Mouse (Mus musculus): ENCODE data around the gene Rsph9. TPM values are rescaled to one million over a fixed set of nuclear protein-coding genes. Genes with fewer than 3 reads are reported as not detected.

The Rsph9 gene
- polyA plus RNA-seq, 1 experiment, result not detected

DNA sequence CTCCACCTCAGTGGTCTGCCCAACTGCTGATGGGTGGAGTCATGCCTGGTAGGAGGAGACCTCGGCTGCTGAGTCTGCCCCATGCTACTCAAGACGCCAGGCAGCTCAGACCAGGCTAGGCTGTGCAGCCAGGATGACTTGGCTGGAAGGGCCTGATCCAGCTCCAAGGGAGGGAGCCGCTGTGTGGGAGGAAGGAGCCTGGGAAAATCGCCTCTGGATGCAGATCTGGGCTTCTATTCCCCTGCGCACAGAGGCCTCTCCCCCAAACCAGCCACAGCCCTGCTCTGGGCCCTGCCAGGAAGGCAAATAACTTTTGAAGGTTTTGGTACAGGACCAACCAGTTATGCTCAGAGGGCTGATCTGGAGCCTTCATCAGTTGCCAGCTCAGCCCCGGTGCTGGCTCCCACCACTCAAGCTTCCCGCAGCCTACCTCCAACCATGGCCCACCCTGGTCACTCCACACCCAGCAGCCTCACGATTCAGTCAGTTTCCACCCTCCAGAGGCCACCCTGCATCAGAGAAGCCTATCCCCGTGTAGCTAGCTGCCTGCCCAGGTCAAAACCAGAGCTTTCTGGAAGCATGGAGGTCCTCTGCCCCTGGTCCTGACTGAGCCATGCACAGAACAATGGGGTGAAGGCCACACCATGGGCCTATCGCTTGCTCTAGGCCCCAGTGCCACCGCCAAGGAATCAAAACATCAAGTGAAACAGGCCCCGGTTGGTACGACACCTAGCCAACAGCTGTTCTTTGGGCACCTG lies 14.1 kb downstream of the Rsph9 start:
- peaks cover 11% of the 10 kb centered on the region for H3K4me1 ChIP-seq (ENCODE audit: control insufficient read depth)
- H3K36me3 ChIP-seq (ENCODE audit: control insufficient read depth), result peaks cover 53% of the 10 kb centered on the region
- no peak for TF ChIP-seq GATA1 (IDR thresholded peaks at IDR 0.05; ENCODE audit: low read length)
- TF ChIP-seq TAL1 (IDR thresholded peaks at IDR 0.05; ENCODE audit: low read length), result no peak
- H3K9me3 ChIP-seq (ENCODE audit: control insufficient read depth, low read length), result no peaks in the 10 kb centered on the region
- no peak overlapping the region for H3K4me3 ChIP-seq (replicated peaks)
- H3K27me3 ChIP-seq (ENCODE audit: control insufficient read depth), result no peaks in the 10 kb centered on the region; the same call in 1 of the 2 replicates

DNA sequence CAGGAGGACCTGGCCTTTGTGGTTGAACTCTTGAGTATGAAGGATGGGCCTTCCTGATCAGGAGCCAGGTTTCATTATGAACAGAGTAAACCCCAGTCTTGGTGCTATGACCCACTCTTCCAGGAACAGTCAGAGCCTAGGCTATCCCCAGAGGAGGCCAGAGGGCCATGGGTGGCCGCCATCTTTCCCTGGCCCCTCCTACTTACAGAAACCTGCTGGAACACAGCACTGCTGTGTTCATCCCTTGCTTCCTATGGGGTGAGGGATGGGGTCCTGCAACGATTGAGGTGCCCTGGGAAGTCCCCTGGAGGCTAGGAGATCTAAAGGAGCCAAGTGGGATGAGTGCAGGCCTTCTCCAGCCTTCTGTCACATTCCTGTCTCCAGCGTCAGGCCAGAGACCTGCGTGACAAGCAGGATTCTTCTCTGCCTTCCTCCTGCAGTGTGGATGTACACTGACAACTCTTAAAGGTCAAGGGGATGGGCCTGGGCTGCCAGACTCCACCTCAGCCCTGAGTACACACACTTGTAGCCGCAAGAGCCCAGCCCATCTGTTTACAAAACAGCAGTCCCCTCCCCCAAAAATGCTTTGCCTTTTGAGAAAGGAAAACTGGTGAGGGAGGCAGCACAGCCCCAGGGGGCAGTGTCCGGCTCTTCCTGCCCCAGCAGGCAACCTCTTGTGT lies 16.1 kb downstream of the Rsph9 start:
- Histone ChIP-seq H3K4me1 (ENCODE audit: control insufficient read depth) (peaks cover 9% of the 10 kb centered on the region), H3K27me3 (ENCODE audit: control insufficient read depth) (no peaks in the 10 kb centered on the region), H3K36me3 (ENCODE audit: control insufficient read depth) (peaks cover 73% of the 10 kb centered on the region), H3K9me3 (ENCODE audit: control insufficient read depth, low read length) (no peaks in the 10 kb centered on the region), H3K4me3 (replicated peaks) (no peak overlapping the region)
- TF ChIP-seq GATA1 (IDR thresholded peaks at IDR 0.05; ENCODE audit: low read length) (no peak), TAL1 (IDR thresholded peaks at IDR 0.05; ENCODE audit: low read length) (no peak)

DNA sequence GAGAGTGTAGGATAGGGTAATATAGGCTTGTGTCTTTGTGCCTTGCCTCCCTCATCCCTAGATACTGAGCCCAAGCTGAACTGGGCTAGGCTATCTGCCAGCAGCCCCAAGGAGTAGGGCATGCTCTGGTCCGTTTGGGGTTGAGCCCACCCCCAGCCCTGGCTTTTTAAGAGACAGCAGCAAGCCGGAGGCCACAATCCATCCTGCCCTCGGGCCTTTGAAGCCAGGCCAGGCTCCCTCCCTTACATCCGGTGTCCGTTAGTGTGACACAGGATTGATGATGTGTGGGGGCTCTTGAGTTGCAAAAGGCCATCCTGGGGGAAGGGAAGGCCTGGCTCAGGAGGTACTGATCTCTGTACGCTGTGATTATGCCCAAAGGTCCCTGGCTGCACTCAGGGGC lies 17.4 kb downstream of the Rsph9 start:
- H3K27me3 ChIP-seq (ENCODE audit: control insufficient read depth), result no peaks in the 10 kb centered on the region
- H3K4me1 ChIP-seq (ENCODE audit: control insufficient read depth), result no peaks in the 10 kb centered on the region
- H3K9me3 ChIP-seq (ENCODE audit: control insufficient read depth, low read length), result no peaks in the 10 kb centered on the region
- TF ChIP-seq GATA1 (IDR thresholded peaks at IDR 0.05; ENCODE audit: low read length) (no peak), TAL1 (IDR thresholded peaks at IDR 0.05; ENCODE audit: low read length) (no peak)
- H3K4me3 ChIP-seq (replicated peaks), result no peak overlapping the region
- peaks cover 86% of the 10 kb centered on the region for H3K36me3 ChIP-seq (ENCODE audit: control insufficient read depth)

DNA sequence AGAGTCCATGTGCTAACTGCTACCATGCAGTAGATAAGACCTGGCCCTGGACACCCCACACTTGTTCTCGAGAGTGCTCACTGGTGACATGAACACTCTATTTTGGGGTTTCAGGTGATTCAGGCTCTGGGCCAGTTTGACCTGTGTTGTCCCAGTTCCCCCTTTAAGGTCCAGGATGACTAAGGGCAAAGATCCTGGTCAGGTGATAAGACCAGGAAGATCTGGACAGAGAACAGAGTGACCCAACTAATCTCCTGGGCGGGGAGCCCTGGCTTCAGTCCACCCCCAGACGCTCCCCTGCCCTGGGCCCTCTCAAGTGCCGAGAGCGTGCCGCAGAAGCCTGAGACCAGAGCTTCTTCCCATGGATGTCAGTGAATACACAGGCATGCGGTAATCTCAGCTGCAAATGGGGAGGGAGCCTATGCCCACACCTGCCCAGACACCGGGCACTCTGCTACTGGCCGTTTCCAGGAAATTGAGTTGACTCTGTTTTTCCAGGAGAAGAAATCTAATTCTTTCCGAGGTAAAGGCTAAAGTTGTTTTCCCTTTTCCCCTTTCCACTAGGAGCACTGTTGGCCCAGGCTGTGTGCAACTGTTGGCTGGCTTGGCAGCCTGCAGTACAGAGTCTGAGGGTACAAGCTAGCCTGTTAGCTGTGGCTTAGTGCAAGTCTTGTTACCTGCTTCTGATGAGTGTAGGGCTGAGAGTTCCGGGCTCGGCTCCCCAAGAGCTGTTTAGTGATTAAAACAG lies 19.9 kb downstream of the Rsph9 start:
- H3K36me3 ChIP-seq (ENCODE audit: control insufficient read depth), result peaks cover 92% of the 10 kb centered on the region
- no peak for TF ChIP-seq GATA1 (IDR thresholded peaks at IDR 0.05; ENCODE audit: low read length)
- TF ChIP-seq TAL1 (IDR thresholded peaks at IDR 0.05; ENCODE audit: low read length), result no peak
- H3K4me3 ChIP-seq (replicated peaks), result no peak overlapping the region
- no peaks in the 10 kb centered on the region for H3K27me3 ChIP-seq (ENCODE audit: control insufficient read depth)
- H3K4me1 ChIP-seq (ENCODE audit: control insufficient read depth), result no peaks in the 10 kb centered on the region
- H3K9me3 ChIP-seq (ENCODE audit: control insufficient read depth, low read length), result no peaks in the 10 kb centered on the region

DNA sequence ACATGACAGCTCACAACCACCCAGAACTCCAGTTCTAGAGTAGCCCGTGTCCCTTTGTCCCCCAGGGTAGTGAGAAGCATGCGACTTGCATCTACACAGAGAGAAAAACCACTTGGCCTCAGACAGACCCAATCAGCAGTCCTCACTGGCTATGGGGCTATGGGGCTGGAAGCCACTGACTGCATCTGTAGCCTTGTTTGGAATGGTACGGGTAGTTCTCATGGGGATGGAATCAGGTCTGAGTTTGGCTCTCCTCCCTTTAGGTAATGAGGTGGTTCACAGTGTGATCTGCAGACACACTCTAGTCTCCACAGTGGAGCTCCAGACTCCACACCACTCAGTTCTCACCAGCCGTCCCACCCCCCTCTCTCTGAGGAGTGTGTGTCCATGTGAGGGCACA lies 20.7 kb downstream of the Rsph9 start:
- H3K27me3 ChIP-seq (ENCODE audit: control insufficient read depth), result no peaks in the 10 kb centered on the region
- H3K9me3 ChIP-seq (ENCODE audit: control insufficient read depth, low read length), result no peaks in the 10 kb centered on the region
- H3K4me3 ChIP-seq (replicated peaks), result no peak overlapping the region
- peaks cover 92% of the 10 kb centered on the region for H3K36me3 ChIP-seq (ENCODE audit: control insufficient read depth)
- H3K4me1 ChIP-seq (ENCODE audit: control insufficient read depth), result no peaks in the 10 kb centered on the region
- no peak for TF ChIP-seq GATA1 (IDR thresholded peaks at IDR 0.05; ENCODE audit: low read length)
- no peak for TF ChIP-seq TAL1 (IDR thresholded peaks at IDR 0.05; ENCODE audit: low read length)

DNA sequence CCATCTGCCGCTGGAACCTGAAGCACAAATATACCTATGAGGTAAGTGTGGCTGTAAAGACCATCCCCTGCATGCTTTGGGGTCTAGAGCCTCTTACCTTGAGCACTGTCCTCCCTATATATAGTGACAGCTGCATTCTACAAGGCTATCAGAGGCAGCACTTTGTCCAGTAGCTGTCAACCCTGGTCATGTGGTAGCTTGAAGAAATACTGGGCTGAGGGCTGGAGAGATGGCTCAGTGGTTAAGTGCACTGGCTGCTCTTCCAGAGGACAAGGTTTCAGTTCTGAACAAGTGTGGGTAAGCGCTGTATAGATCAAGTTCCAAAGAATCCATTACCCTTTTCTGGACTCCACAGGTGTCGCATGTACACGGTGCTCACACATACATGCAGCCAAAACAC lies 21.2 kb downstream of the Rsph9 start:
- Histone ChIP-seq H3K27me3 (ENCODE audit: control insufficient read depth) (no peaks in the 10 kb centered on the region), H3K36me3 (ENCODE audit: control insufficient read depth) (peaks cover 92% of the 10 kb centered on the region), H3K4me1 (ENCODE audit: control insufficient read depth) (no peaks in the 10 kb centered on the region)

DNA sequence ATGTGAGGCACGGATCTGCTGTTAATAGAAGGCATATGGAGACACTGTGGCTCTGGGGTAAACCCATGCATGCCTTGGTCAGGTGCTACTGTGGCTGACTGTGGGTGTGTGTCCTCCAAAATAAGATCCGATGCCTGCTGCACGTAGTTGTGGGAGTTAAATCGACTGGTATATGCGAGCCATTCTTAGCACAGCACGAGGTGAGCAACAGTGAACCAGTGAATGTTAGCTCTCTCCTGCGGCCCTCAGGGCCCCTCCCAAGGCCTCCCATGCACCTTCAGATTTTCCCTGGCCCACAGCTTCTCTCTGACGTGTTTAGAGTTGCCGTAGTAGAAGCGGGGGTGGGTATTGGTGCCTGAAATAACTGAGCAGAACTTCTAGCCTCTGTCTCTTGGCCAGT lies 24.4 kb downstream of the Rsph9 start:
- Histone ChIP-seq H3K36me3 (ENCODE audit: control insufficient read depth) (peaks cover 81% of the 10 kb centered on the region), H3K27me3 (ENCODE audit: control insufficient read depth) (no peaks in the 10 kb centered on the region), H3K4me3 (replicated peaks) (no peak overlapping the region), H3K4me1 (ENCODE audit: control insufficient read depth) (peaks cover 3% of the 10 kb centered on the region), H3K9me3 (ENCODE audit: control insufficient read depth, low read length) (no peaks in the 10 kb centered on the region)
- TF ChIP-seq GATA1 (IDR thresholded peaks at IDR 0.05; ENCODE audit: low read length) (no peak), TAL1 (IDR thresholded peaks at IDR 0.05; ENCODE audit: low read length) (no peak)

More for the DNA sequence above, 21.2 kb downstream of the Rsph9 start:
- Histone ChIP-seq H3K4me3 (replicated peaks) (no peak overlapping the region), H3K9me3 (ENCODE audit: control insufficient read depth, low read length) (no peaks in the 10 kb centered on the region)
- TF ChIP-seq GATA1 (IDR thresholded peaks at IDR 0.05; ENCODE audit: low read length) (no peak), TAL1 (IDR thresholded peaks at IDR 0.05; ENCODE audit: low read length) (no peak)

DNA sequence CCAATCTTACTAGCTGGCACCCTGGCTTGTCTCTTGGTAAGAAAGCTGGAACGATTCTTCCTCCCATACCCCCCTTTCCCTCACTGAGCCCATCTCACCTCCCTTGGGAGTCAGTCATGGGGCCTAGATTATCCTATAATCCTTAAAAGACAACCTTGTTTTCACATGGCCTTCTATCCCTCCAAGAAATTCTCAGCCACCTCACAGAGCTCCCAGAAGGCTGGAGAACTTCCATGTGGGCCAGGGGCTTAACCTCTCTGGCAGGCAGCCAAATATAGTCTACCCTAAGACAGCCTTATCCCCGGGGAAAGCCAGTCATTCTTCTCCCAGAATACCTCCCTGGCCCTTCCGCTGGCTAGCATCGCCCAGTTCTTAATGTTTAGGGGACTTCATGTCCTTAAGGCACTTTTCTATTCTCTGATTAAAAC lies 25.6 kb downstream of the Rsph9 start:
- Histone ChIP-seq H3K36me3 (ENCODE audit: control insufficient read depth) (peaks cover 77% of the 10 kb centered on the region), H3K4me1 (ENCODE audit: control insufficient read depth) (peaks cover 13% of the 10 kb centered on the region), H3K27me3 (ENCODE audit: control insufficient read depth) (no peaks in the 10 kb centered on the region), H3K4me3 (replicated peaks) (no peak overlapping the region), H3K9me3 (ENCODE audit: control insufficient read depth, low read length) (no peaks in the 10 kb centered on the region)
- TF ChIP-seq TAL1 (IDR thresholded peaks at IDR 0.05; ENCODE audit: low read length) (no peak), GATA1 (IDR thresholded peaks at IDR 0.05; ENCODE audit: low read length) (no peak)
